Mouse (Mus musculus): ENCODE measurements around the gene Rpl27a. TPM values are rescaled to one million over a fixed set of nuclear protein-coding genes. Genes with fewer than 3 reads are reported as not detected.

Gene Rpl27a
- 100 to 1,000 TPM; 159 TPM for total RNA-seq (2021)

DNA sequence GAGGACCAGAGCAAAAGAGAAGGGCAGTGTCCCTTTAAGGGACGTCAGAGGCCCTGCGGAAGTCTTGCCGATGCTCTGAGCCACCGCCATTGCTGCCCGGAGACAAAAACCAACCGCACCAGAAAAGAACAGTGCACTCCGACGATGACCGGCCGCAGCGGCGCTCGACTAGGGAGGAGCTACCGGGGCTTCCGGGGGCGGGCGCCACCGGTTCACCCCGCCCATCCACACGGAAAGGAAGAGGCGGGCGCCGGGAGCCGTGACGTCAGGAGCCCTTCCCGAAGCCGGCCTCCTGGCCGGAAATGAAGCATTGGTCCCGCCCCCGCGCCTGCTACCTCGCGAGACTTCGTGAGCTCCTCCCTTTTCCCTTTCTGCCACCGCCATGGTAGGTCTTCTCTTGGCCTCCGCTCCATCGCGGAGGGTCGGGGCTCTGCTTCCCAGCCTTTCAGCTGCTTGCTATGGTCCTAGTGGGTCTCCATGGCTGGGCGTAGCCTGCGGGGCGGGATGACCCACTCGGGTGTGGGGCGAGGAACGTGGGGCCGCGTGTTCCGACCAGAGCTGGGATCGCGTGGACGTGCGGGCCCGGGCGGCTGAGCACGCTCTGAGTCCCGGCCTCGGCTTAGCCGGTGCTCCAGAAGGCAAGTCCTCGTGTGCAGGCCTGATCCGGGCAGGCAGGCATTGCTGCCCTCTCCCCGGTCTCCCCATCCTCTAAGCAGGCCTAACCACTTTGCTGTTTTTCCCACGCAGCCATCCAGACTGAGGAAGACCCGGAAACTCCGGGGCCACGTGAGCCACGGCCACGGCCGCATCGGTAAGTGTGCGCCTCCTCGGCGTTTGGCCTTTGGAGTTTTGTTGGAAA is at the start of gene Rpl27a:
Rpl27a (plus strand) TSS at position 310 of the 859 bp plus-strand sequence.
- intact Hi-C loops (cut with DNase I), result no loop called here

DNA sequence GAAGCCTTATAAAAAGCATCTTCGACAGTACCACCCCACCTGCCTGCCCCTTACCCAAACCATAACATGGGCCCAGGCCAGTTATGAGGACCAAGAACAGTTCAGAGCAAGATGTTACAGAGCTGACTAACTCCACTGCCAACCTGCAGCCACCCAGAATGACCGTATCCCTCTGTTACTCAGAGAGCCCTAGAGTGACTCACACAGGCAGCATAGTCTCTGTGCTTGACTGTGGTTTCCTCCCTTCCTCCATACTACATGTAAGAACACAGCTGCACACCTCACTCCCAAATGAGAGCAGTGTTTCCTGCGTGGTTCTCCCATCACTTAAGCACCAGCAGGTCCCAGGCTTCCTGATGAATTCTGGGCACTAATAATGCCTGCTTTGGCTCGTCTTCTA is 48.2 kb upstream of the Rpl27a start:
- intact Hi-C loops (cut with DNase I), result no loop called here
- DNase-seq, result no peak

More for the DNA sequence above, at the start of gene Rpl27a:
- peak; percentile 99 for DNase-seq

DNA sequence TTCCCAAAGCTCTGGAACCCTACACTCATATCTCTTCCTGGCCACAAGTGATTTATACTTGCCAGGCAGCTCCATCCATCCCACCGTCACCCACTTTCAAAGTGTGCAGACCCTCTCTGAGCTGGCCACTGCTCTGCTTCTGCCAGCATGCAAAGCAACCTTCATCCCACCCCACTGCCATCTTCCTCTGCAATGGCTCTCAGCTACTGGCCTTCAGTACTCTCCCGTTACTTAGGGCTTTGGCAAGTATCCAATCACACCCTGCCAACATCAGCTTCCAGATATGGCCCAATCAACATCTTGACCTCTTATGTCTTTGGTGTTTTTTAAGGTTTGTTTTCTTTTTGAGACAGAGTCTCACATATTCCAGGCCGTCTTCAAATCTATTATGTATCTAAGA is 41.0 kb upstream of the Rpl27a start:
- intact Hi-C loops (cut with DNase I), result no loop called here

DNA sequence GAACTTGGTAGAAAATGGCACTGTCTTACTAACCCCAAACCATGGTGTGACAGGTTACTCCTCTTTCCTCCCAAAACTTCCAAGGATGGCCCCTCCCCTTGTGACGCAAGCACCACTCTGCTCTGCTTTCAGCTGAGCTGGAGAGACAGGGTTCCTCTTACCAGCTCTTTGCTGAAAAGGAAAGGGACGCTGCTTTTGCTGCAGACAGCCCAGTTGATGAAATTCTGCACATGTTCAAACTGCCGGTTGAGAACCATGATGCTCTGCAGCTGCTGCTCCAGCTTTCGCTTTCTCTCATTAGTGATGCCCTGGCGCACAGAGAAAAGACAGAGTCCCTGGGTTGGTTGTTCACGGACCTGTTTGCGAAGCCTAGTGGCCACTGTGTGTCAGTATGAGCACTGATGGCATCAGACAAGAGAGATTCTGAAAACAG is 38.2 kb upstream of the Rpl27a start:
- intact Hi-C loops (cut with DNase I), result no loop called here

More for the DNA sequence above, 41.0 kb upstream of the Rpl27a start:
- no peak for DNase-seq

DNA sequence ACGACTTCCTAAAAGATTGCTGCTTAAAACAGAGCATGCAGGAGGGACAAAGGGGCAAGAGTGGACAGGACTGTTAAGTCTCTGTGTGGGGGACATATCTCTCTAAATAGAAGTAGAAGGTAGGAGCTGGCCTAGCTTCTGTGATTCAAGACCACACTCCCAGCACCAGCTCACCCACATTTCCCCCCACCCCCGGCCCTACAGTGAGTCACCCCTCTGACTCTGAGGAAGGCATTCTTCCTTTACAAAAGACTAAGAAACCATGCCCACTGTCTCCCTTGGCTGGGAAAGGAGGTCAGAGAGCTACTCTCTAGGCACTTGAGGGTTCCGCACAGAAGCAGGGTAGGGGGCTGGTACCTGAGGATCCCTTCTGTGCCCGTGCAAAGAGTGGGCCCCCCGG is 34.7 kb upstream of the Rpl27a start:
- no peak for DNase-seq
- intact Hi-C loops (cut with DNase I), result no loop called here

More for the DNA sequence above, 38.2 kb upstream of the Rpl27a start:
- peak; percentile 41 for DNase-seq

DNA sequence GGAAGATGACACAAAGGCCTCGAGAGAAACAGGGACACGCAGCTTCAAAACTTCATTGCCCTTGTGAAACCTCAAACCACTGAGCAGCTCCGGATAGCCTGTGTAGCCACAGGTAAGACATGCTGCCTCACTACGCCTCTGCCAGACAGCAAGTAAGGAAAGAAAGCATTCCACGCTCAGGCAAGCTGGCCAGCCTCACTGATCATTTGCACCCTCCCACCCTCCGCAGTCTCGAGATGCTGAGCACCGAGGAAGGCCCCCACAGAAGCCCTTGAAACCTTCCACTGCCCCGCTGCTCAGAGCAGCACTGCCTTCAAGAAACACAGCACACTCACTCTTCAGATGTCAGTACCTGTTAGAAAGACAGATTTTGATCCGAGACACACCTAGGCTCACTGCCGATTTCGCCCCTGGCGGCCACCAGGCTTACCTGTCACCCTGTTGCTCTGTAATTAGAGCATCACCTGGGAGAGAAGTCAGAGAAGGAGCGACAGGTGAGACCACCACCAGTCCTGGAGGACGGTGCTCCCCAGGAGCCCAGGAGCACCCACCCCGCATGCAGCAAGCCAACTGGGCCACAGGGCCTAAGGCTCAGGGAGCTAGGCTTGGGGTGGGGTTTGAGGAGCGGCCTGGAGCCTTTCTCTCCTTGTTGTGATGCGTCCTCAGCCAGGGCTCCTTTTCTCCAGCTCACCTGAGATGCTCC is 26.2 kb upstream of the Rpl27a start:
- intact Hi-C loops (cut with DNase I), result no loop called here
- DNase-seq, result no peak

DNA sequence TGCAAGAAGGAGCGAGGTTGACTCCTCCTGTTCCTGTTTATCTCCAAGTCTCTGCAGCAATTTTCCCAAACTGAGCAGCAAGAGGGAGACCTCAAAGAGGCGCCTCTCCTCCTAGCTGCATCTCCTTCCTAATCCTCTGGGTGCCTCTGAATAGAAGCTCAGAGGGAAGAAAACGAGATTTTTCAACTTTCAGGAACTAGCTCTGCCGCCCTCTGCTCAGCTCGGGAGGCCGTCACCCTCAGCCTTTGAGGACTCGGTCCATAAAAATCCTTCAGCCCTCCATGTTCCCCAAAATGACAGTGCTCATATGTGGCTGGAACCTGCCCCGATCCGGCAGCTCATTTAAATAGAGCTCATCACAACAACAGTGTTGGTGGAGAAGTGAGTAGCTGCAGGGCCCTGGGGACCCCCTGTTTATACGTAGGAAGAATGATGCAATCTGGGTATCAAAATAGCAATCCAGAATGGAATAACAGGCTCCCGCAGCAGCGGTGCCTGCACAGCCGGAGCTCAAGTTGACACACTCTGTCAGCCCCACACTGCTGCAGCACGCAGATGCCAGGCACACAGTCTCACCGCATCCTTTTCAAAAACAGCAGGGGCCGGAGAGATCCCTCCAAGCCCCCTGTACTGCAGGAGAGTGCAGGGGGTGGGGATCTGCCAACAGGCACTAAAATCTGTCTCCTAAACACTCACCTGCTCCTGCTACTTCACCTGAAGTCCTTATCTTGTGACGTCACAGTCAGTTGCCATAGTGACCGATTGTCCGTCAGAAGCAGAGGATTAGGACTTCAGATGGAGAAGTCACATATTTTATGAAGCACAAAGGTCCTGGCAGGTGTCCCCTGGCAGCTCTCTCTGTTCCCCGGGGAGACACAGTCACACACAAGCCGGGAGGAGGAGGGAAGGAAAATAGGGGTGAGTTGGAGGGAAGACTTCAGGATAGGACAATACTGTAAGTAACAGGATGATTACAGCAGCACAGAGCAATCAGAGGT is 25.3 kb upstream of the Rpl27a start:
- intact Hi-C loops (cut with DNase I), result no loop called here
- peak; percentile 13 for DNase-seq

DNA sequence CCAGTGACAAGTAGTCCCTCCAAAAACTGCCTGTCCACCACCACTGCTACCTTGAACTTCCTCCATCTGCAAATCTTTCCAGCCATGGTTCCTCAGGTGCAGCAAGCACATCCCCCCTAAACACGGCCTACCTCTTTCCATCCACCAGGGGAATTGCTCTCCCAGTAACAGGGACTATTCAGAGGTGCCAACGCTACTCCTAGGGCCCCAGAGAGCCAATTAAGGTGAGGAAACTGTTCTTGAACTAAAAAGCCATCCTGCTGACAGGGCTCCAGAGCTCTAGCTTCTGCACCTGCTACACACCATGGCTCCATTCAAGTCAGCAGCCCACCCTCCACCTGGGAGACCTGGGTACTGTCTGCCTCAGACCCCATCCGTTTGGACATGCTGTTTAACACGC is 21.4 kb upstream of the Rpl27a start:
- intact Hi-C loops (cut with DNase I), result no loop called here

DNA sequence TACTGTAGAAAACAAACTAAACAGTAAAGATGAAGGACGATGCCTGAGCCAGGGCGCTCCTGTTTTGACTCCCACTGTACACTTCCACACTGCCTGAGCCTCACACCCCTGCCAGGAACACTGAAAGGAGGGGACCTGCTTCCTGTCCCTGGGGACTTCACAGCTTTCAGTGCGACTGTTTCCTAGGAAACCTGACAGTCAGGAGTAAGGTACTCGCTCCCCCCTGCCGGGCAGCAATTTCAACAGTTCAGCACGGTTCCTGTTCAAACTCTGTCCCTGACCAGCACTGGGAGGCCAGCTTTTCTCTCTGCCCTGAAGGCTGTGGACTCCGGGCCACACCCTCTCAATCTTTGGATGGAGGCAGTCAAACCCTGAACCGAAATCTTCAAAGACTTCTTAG is 11.8 kb upstream of the Rpl27a start:
- intact Hi-C loops (cut with DNase I), result no loop called here
- peak; percentile 22 for DNase-seq

More for the DNA sequence above, 21.4 kb upstream of the Rpl27a start:
- no peak for DNase-seq

DNA sequence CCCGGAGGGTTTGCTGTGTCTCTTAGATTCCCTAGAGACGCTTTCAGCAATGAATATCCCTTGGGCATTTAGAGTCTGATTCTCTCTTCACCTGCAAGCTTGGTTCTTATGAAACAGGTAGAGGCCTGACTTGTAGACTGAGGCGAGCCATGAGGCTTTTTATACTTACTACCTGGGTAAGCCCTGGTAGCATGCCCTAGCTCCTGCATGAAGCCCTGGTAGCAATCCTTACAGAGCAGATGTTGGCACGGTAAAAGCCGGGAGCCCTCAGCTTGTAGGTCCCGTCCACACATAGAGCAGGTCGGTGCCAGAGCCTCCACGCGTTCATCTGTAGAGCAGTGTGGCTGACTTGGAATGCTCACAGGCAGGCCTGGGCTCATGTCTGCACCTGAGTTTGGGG is 11.4 kb upstream of the Rpl27a start:
- no peak for DNase-seq

DNA sequence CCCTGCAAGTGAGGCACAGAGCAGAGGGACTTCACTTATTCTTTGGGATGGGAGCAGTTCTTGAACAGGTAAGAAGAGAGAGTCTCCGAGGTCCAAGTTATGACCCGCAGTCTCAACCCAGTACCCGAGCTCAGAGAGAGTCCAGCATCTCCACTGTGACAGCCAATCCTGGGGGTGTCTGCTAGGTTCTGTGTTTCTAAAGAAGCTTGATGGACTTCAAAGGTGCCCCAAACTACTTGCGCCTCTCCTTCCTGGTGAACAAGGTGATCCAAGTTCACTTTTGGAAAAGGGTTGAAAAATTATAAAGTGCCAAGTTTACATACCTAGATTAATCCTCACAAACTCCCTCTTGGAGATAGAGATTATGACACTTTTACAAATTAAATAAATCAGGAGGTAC is 10.9 kb upstream of the Rpl27a start, which contains the start of gene Trim66:
Trim66 (minus strand) TSS at position 101 of the 400 bp plus-strand sequence.
- intact Hi-C loops (cut with DNase I), result no loop called here
- no peak for DNase-seq

More for the DNA sequence above, 11.4 kb upstream of the Rpl27a start:
- intact Hi-C loops (cut with DNase I), result no loop called here

DNA sequence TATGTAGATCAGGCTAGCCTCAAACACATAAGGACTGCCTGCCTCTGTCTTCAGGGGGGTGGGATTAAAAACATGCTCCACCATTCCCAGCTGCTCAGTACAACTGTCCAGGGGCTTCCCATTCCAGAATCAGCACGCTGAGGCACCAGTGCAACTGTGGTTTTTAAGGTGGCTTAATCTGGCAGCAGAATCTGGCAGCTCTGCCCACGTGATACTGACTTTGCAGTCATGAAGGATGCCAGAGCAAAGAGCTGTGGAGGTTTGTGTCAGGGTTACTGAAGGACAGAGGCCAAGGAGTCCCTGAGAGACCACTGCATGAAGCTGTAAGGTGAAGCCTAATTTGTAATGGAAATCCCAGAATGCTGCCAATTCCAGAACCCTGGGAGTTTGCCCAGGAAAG is 8.1 kb upstream of the Rpl27a start:
- no peak for DNase-seq
- intact Hi-C loops (cut with DNase I), result no loop called here

DNA sequence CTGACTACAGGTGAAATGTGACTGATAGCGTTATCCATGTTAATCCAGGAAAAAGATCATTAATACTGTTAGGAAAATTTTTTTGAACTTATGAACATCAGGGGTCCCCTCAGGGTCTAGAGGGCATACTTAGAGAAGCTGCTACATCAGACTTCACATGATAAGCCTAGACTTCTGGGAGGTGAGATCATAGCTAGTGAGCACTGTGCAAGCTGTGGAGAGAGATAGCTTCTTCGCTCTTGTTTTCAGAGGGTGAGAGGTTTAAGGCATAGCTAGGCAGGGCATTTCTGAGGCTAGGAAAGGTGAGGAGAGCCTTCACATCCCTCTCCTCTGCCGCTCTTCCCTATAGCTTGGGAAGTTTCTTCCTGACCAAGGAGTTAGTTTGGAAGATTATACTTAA is 7.1 kb upstream of the Rpl27a start:
- no peak for DNase-seq
- intact Hi-C loops (cut with DNase I), result no loop called here

DNA sequence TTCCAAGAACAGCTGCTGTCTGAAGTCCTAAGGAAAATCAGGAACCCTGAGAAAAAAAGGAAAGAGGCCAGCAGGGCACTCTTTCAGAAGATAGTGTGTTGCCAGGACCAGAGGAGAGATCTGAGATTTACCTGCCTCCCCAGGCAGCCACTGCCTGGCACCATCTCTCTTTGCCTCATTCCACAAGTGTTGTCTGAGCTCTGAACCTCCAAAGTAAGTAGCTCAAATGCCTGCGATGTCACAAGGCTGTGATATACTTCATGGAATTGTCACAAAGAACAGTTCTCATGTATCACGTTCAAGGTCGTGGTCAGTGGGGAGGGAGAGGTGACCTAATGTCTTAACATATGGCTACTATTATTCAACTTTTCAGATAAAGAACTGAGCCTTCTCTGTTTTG is 2.4 kb upstream of the Rpl27a start:
- DNase-seq, result no peak
- intact Hi-C loops (cut with DNase I), result no loop called here

DNA sequence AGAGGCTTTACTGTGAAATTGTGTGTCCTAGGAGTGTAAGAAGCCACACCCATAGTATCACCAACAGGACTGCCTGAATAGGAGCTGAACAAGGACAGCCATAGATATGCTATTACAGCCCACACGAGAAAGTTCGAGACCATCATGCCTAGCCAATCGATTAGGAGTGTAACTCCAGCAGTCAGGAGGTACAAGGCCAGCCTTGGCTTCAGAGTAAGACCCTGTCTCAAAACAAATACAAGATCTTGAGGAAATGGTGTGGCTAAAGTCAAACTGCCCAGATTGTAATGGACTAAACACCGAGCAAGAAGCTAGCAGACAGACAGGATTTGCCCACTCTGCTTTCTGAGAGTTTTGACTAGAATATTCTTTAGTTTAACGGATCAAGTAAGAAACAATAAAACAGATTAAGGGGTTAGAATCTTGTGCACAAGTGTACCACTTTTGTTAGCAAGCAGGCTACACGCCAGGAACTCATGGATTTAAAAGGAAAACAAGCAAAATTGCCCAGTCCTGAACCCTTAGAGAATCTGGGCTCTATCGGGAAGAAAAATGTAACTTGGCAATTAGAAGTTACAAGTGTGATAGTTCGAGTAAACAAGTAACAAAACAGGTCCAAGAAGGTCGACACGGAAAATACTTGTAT is 788 bp upstream of the Rpl27a start:
- intact Hi-C loops (cut with DNase I), result no loop called here
- no peak for DNase-seq

DNA sequence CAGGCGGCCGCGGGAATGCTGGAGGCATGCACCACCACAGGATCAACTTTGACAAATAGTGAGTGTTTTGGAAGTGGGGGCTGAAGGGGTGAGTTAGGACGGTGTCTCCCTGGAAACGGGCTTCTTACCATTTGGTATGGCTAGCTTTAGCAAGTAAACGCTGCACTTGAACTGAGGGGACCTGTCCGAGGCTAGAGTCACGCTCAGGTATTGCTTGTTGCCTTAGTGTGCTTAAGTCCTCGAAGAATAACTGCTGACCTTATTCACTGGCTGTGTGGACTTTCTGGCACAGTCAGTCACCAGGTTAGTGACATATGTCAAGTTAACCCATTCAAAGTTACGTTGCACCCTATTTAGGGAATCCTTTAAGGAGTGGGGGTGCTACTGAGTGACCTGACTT is 989 bp downstream of the Rpl27a start:
- intact Hi-C loops (cut with DNase I), result loop anchor here (10.0 kb wide), 1 partner anchor 205 kb away; the partner anchor contains the start of gene BC051019
- DNase-seq, result no peak

DNA sequence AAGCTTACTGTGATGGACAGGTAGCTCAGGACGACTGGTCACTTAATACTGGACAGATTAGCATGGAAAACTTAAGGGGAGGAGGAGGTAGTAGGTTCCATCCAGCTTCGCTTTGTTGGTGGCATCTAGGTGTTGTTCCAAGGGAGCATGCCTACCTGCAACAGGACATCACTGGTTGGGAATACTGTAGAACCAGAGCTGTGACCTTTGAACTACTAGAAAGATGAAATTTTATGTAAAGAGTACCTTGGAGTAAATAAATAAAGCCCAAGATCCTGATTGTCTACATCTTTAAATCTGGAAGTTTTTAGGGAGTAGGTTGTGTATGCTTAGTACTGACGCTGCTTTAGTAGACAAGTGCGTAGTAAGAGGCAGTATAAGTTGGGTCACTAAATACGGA is 3.1 kb downstream of the Rpl27a start:
- no peak for DNase-seq
- intact Hi-C loops (cut with DNase I), result loop anchor here (10.0 kb wide), 1 partner anchor 203 kb away; the partner anchor contains the start of gene BC051019

DNA sequence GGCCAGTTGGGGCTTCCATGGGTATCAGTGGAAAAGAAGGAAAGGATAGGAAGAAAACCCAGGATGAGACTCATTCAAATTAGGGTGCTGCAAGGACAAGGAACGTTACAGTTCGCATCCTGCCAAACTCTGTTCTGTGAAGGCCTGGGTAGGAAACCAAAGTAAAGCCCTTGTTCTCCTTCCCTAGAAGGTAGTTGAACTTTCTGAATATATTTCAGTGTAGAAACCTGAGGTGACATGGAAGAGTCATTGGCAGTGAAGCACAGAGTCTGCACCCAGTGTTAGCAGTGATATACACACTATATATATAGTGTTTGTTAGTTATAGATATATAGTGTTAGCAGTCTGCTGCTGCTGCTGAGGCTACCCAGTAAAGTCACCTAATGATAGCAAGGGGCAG is 4.4 kb downstream of the Rpl27a start:
- no peak for DNase-seq
- intact Hi-C loops (cut with DNase I), result loop anchor here (10.0 kb wide), 1 partner anchor 201 kb away; the partner anchor contains the start of gene BC051019

DNA sequence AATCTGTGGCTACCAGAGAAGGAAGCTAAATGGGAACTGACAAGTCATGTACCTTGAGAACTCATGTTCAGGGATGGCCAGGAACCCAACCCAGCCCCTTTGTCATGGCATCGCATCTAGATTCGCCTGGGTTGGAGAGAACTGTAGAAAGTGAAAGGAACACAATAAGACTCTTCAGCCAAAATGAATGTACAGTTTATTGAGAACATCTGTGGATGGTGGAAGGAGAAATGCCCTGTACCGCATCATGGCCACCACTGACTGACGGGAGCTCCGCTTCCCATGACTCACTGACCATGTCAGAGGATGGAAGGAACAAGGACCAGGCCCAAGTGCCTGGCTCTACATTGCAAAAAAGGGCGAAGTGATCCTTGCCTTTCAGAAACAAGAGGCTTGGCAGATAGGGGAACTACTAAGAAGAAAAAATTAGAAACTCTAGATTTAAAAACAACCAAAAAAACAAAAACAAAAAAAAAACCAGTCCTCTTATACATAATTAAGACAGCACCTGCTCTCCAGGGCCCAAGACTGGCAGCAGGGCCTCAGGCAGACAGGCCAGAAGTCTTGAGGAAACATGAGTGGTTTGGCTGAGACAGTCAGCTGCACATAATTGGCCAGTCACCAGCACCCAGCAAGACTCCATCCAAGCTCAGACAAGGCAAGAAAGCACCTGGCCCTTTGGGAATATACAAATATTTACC is 4.9 kb downstream of the Rpl27a start:
- peak; percentile 32 for DNase-seq
- intact Hi-C loops (cut with DNase I), result loop anchor here (10.0 kb wide), 1 partner anchor 201 kb away; the partner anchor contains the start of gene BC051019
